Mouse (Mus musculus) small intestine, adult 2 months (tissue): ENCODE measurements around the gene Evc2. TPM values are rescaled to one million over a fixed set of nuclear protein-coding genes. Genes with fewer than 3 reads are reported as not detected.

Experiments
- H3K27ac ChIP-seq: fragments of 200-500 bp; 2 replicates; pipeline ENCODE4 v1.5.1; 2012; ENCODE audit warnings: low read depth, low read length, control low read depth, inconsistent platforms; ENCODE audit not compliant: insufficient read depth
- H3K27me3 ChIP-seq: fragments of 200-500 bp; 2 replicates; pipeline ENCODE4 v1.6.1; 2012; ENCODE audit warnings: mild to moderate bottlenecking, moderate library complexity, low read length, inconsistent platforms; ENCODE audit not compliant: control insufficient read depth, insufficient read depth
- H3K36me3 ChIP-seq: fragments of 200-500 bp; 2 replicates; pipeline ENCODE4 v1.6.1; 2012; ENCODE audit warnings: mild to moderate bottlenecking, low read length, control low read depth, inconsistent platforms; ENCODE audit not compliant: control insufficient read depth, insufficient read depth
- H3K4me1 ChIP-seq: fragments of 200-500 bp; 2 replicates; pipeline ENCODE4 v1.6.1; 2012; ENCODE audit warnings: low read length, inconsistent platforms, mixed read lengths; ENCODE audit not compliant: control insufficient read depth, insufficient read depth, insufficient read length
- H3K4me3 ChIP-seq: fragments of 200-500 bp; 2 replicates; pipeline ENCODE4 v1.5.1; 2012; ENCODE audit warnings: low read depth, mild to moderate bottlenecking, control low read depth, inconsistent platforms, low read length, moderate library complexity
- CTCF ChIP-seq: fragments of 200-500 bp; IDR thresholded peaks from 2 replicates; pipeline ENCODE4 v1.5.1; 2012; ENCODE audit warnings: low read depth, mild to moderate bottlenecking, control low read depth, inconsistent platforms, low read length, moderate library complexity, mixed read lengths; ENCODE audit not compliant: insufficient replicate concordance, insufficient read length; ENCODE audit errors: extremely low read depth
- POLR2A ChIP-seq: fragments of 200-500 bp; IDR thresholded peaks from 2 replicates; pipeline ENCODE4 v1.6.1; 2012; ENCODE audit warnings: low read depth, mild to moderate bottlenecking, control low read depth, inconsistent platforms, low read length, moderate library complexity
- WGBS: fragments of 180-500 bp; shearing (Covaris S2); methylation state at CpG from one replicate; pipeline ENCODE4 v1.1.7; 2018; 5-methylcytosine and 5-hydroxymethylcytosine counted together
- polyA plus RNA-seq: library from polyadenylated mRNA; depleted of rRNA; stranded (reverse); fragments of >200 nt; gene quantifications from 2 replicates; pipeline ENCODE4 v1.2.3, GENCODE M21; 2012; rRNA removed

Gene Evc2
- polyA plus RNA-seq, 1 experiment = 4.6 TPM

DNA sequence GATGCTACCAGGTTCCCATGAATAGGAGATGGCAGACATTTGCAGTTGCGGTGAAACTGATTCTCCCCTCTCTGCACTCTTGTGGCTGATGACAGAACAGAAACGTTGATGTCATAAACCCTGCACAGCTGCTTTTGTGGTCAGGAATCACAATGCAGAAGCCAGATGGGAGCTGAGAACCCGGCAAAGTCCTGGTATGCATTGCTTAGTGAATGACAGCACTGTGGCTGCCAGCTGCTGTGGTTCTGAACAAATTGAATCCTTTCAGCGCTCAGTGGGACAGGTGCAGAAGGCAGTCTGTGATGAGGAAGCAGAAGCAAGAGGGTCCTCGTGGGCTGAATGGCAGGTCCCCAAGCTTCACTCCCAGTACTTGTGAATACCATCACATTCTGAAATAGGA lies 130.7 kb downstream of the Evc2 start:
- Histone ChIP-seq H3K36me3 (no peaks in the 10 kb centered on the region), H3K27ac (no peak overlapping the region), H3K27me3 (no peaks in the 10 kb centered on the region), H3K4me3 (no peak overlapping the region), H3K4me1 (no peaks in the 10 kb centered on the region)
- no peak for TF ChIP-seq POLR2A
- TF ChIP-seq CTCF = no peak
- WGBS = 62% methylated on average over 5 of the region's 5 CpGs

DNA sequence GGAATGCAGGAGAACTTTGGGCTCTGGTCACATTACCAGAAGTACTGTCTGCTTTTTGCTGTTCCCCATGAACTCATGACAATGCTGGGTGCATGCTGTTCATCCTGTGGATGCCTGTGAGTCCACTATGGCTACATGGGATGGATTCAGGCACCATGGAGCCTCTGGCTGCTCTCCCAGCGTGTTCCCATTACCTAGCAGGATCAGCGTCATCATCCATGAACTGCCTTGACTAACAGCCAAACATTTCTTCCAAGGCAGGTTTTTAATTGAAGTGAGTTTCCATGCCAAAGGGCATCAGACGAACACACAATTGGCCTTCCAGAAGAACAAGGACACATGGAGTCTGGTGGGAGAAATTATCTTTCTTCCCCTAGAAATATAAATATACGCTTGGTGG lies 133.3 kb downstream of the Evc2 start:
- no peaks in the 10 kb centered on the region for H3K36me3 ChIP-seq
- WGBS = 75% methylated on average over 4 of the region's 4 CpGs
- TF ChIP-seq CTCF (no peak), POLR2A (no peak)
- H3K4me1 ChIP-seq = no peaks in the 10 kb centered on the region
- H3K27me3 ChIP-seq = no peaks in the 10 kb centered on the region
- no peak overlapping the region for H3K4me3 ChIP-seq
- no peak overlapping the region for H3K27ac ChIP-seq

DNA sequence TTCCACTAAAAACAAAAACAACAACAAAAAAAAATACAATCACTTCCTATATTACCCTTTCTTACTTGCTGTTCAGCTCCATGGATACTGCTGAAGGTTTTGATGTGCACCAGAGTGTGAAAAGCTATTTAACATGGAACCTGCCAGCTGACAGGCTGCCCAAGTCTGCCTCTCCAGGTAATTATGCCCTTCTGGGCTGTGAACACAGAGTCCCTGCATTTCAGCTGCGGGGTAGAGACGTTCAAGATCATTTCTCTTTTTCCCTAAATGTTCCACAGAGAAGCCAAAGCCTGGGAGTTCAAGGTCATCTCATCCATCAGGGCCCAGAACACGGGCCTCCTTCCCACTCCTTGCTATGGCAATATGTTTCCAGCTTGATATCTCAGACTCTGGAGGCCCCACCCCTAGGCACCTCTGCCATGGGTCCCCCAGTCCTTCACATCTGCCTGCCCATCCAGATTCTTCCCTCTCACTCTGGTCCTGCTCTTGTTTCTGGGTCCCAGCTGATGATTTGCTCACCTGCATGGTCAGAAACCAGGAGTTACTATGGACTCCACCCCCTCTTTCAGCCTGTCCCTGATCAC lies 133.8 kb downstream of the Evc2 start:
- H3K27ac ChIP-seq = no peak overlapping the region
- no peaks in the 10 kb centered on the region for H3K27me3 ChIP-seq
- H3K4me1 ChIP-seq = no peaks in the 10 kb centered on the region
- TF ChIP-seq CTCF = no peak
- no peak for TF ChIP-seq POLR2A
- WGBS = 59% methylated on average over 3 of the region's 3 CpGs
- no peak overlapping the region for H3K4me3 ChIP-seq
- no peaks in the 10 kb centered on the region for H3K36me3 ChIP-seq

Other genes starting within 250 kb of the Evc2 start
- 0.79 and 1.1 TPM in 2 replicates for gene Crmp1, start 96.6 kb upstream of the Evc2 start, polyA plus RNA-seq
- gene Evc, start 1.6 kb upstream of the Evc2 start, polyA plus RNA-seq = 2.3 and 3.5 TPM in 2 replicates